Mouse (Mus musculus): Measurements from ENCODE around the gene St5. TPM values are rescaled to one million over a fixed set of nuclear protein-coding genes. Genes with fewer than 3 reads are reported as not detected.

The St5 gene
- polyA plus RNA-seq, 1 experiment from 2014 or later = 45.1 TPM

- Histone ChIP-seq H3K27ac (no peak overlapping the region), H3K27me3 (no peaks in the 10 kb centered on the region), H3K36me3 (no peaks in the 10 kb centered on the region), H3K4me2 (no peak overlapping the region), H3K4me3 (no peak overlapping the region), H3K9ac (no peak overlapping the region), H3K9me3 (no peaks in the 10 kb centered on the region), H3K4me1 (no peaks in the 10 kb centered on the region)
- ATAC-seq (ENCODE audit: insufficient number of reproducible peaks, insufficient read depth, low FRiP score, low TSS enrichment, low read depth) = no peak
- 94% methylated on average over 8 of the region's 8 CpGs for WGBS
Measured at GRCm38 (mm10) chr7:109723114-109723513, 19.7 kb upstream of the St5 start.

- Histone ChIP-seq H3K9ac (no peak overlapping the region), H3K27me3 (no peaks in the 10 kb centered on the region), H3K4me2 (no peak overlapping the region), H3K36me3 (no peaks in the 10 kb centered on the region), H3K4me3 (no peak overlapping the region), H3K27ac (no peak overlapping the region), H3K4me1 (no peaks in the 10 kb centered on the region), H3K9me3 (no peaks in the 10 kb centered on the region)
- no peak for ATAC-seq (ENCODE audit: insufficient number of reproducible peaks, insufficient read depth, low FRiP score, low TSS enrichment, low read depth)
- WGBS = 98% methylated on average over 2 of the region's 2 CpGs
Measured at GRCm38 (mm10) chr7:109722618-109723017, 19.2 kb upstream of the St5 start.

GRCm38 (mm10) chr7:109719286-109719685 is 15.9 kb upstream of the St5 start:
- H3K4me3 ChIP-seq = no peak overlapping the region
- no peaks in the 10 kb centered on the region for H3K36me3 ChIP-seq
- no peak overlapping the region for H3K9ac ChIP-seq
- no peak for ATAC-seq (ENCODE audit: insufficient number of reproducible peaks, insufficient read depth, low FRiP score, low TSS enrichment, low read depth)
- WGBS = 61% methylated on average over 9 of the region's 9 CpGs
- H3K27ac ChIP-seq = no peak overlapping the region
- no peaks in the 10 kb centered on the region for H3K9me3 ChIP-seq
- no peak overlapping the region for H3K4me2 ChIP-seq
- no peaks in the 10 kb centered on the region for H3K4me1 ChIP-seq
- no peaks in the 10 kb centered on the region for H3K27me3 ChIP-seq

GRCm38 (mm10) chr7:109713434-109713982 is 10.1 kb upstream of the St5 start:
- ATAC-seq (ENCODE audit: insufficient number of reproducible peaks, insufficient read depth, low FRiP score, low TSS enrichment, low read depth) = no peak
- Histone ChIP-seq H3K27me3 (no peaks in the 10 kb centered on the region), H3K36me3 (peaks cover 32% of the 10 kb centered on the region), H3K9me3 (no peaks in the 10 kb centered on the region), H3K4me3 (no peak overlapping the region), H3K4me1 (peaks cover 6% of the 10 kb centered on the region), H3K4me2 (no peak overlapping the region), H3K9ac (no peak overlapping the region), H3K27ac (no peak overlapping the region)
- WGBS = 89% methylated on average over 2 of the region's 2 CpGs

- no peak overlapping the region for H3K4me3 ChIP-seq
Measured at GRCm38 (mm10) chr7:109712198-109712597, 8.8 kb upstream of the St5 start.

GRCm38 (mm10) chr7:109710069-109710468 is 6.7 kb upstream of the St5 start:
- peaks cover 32% of the 10 kb centered on the region for H3K36me3 ChIP-seq
- no peak for ATAC-seq (ENCODE audit: insufficient number of reproducible peaks, insufficient read depth, low FRiP score, low TSS enrichment, low read depth)
- H3K9ac ChIP-seq = no peak overlapping the region

More at GRCm38 (mm10) chr7:109712198-109712597, 8.8 kb upstream of the St5 start:
- H3K4me1 ChIP-seq = peaks cover 12% of the 10 kb centered on the region
- ATAC-seq (ENCODE audit: insufficient number of reproducible peaks, insufficient read depth, low FRiP score, low TSS enrichment, low read depth) = no peak
- no peak overlapping the region for H3K9ac ChIP-seq
- H3K27ac ChIP-seq = no peak overlapping the region
- no peaks in the 10 kb centered on the region for H3K27me3 ChIP-seq
- 88% methylated on average over 7 of the region's 7 CpGs for WGBS
- peaks cover 32% of the 10 kb centered on the region for H3K36me3 ChIP-seq
- no peak overlapping the region for H3K4me2 ChIP-seq
- no peaks in the 10 kb centered on the region for H3K9me3 ChIP-seq

GRCm38 (mm10) chr7:109708961-109709382 is 5.6 kb upstream of the St5 start:
- 23% methylated on average over 3 of the region's 3 CpGs for WGBS

More at GRCm38 (mm10) chr7:109710069-109710468, 6.7 kb upstream of the St5 start:
- H3K27me3 ChIP-seq = no peaks in the 10 kb centered on the region
- H3K9me3 ChIP-seq = no peaks in the 10 kb centered on the region
- no peak overlapping the region for H3K4me2 ChIP-seq
- H3K4me3 ChIP-seq = no peak overlapping the region
- 71% methylated on average over 1 of the region's 1 CpGs for WGBS
- H3K4me1 ChIP-seq = peaks cover 18% of the 10 kb centered on the region
- no peak overlapping the region for H3K27ac ChIP-seq

GRCm38 (mm10) chr7:109707023-109707785 is 3.8 kb upstream of the St5 start:
- Histone ChIP-seq H3K27me3 (no peaks in the 10 kb centered on the region), H3K27ac (no peak overlapping the region), H3K4me1 (peaks cover 32% of the 10 kb centered on the region), H3K9ac (no peak overlapping the region), H3K9me3 (no peaks in the 10 kb centered on the region), H3K4me3 (no peak overlapping the region), H3K4me2 (no peak overlapping the region), H3K36me3 (peaks cover 24% of the 10 kb centered on the region)
- WGBS = 49% methylated on average over 4 of the region's 4 CpGs
- no peak for ATAC-seq (ENCODE audit: insufficient number of reproducible peaks, insufficient read depth, low FRiP score, low TSS enrichment, low read depth)

More at GRCm38 (mm10) chr7:109708961-109709382, 5.6 kb upstream of the St5 start:
- Histone ChIP-seq H3K4me1 (peaks cover 26% of the 10 kb centered on the region), H3K4me3 (no peak overlapping the region), H3K9me3 (no peaks in the 10 kb centered on the region), H3K4me2 (no peak overlapping the region), H3K27ac (no peak overlapping the region), H3K36me3 (peaks cover 32% of the 10 kb centered on the region), H3K27me3 (no peaks in the 10 kb centered on the region), H3K9ac (no peak overlapping the region)
- ATAC-seq (ENCODE audit: insufficient number of reproducible peaks, insufficient read depth, low FRiP score, low TSS enrichment, low read depth) = peak; percentile 52; the same call in 1 of the 2 replicates

- no peak overlapping the region for H3K9ac ChIP-seq
- H3K36me3 ChIP-seq = 0 out of 2 replicates have a peak, but pooled peaks cover 4% of the 10 kb centered on the region
- H3K9me3 ChIP-seq = no peaks in the 10 kb centered on the region
- peak overlapping the region; percentile 76 for H3K4me2 ChIP-seq
- peaks cover 32% of the 10 kb centered on the region for H3K4me1 ChIP-seq
- ATAC-seq (ENCODE audit: insufficient number of reproducible peaks, insufficient read depth, low FRiP score, low TSS enrichment, low read depth) = no peak
- H3K27ac ChIP-seq = no peak overlapping the region
- H3K4me3 ChIP-seq = peak overlapping the region; percentile 68
- 65% methylated on average over 3 of the region's 3 CpGs for WGBS
- H3K27me3 ChIP-seq = no peaks in the 10 kb centered on the region
Measured at GRCm38 (mm10) chr7:109704461-109704860, 1.1 kb upstream of the St5 start.

GRCm38 (mm10) chr7:109704016-109704377 is 592 bp upstream of the St5 start:
- no peaks in the 10 kb centered on the region for H3K9me3 ChIP-seq
- 2% methylated on average over 17 of the region's 17 CpGs for WGBS
- peaks cover 30% of the 10 kb centered on the region for H3K4me1 ChIP-seq
- 0 out of 2 replicates have a peak, but pooled peaks cover 2% of the 10 kb centered on the region for H3K36me3 ChIP-seq
- peak overlapping the region; percentile 75 for H3K27ac ChIP-seq
- H3K4me3 ChIP-seq = peak overlapping the region; percentile 68
- no peak; the same call in 1 of the 2 replicates for ATAC-seq (ENCODE audit: insufficient number of reproducible peaks, insufficient read depth, low FRiP score, low TSS enrichment, low read depth)
- peak overlapping the region; percentile 77 for H3K9ac ChIP-seq
- peak overlapping the region; percentile 76 for H3K4me2 ChIP-seq
- H3K27me3 ChIP-seq = no peaks in the 10 kb centered on the region

GRCm38 (mm10) chr7:109702721-109703120 is 684 bp downstream of the St5 start:
- 44% methylated on average over 4 of the region's 4 CpGs for WGBS

GRCm38 (mm10) chr7:109700213-109700612 is 3.2 kb downstream of the St5 start:
- ATAC-seq (ENCODE audit: insufficient number of reproducible peaks, insufficient read depth, low FRiP score, low TSS enrichment, low read depth) = no peak
- Histone ChIP-seq H3K36me3 (no peaks in the 10 kb centered on the region), H3K9me3 (no peaks in the 10 kb centered on the region), H3K27me3 (no peaks in the 10 kb centered on the region), H3K9ac (no peak overlapping the region), H3K4me3 (no peak overlapping the region), H3K27ac (no peak overlapping the region), H3K4me2 (no peak overlapping the region), H3K4me1 (peaks cover 14% of the 10 kb centered on the region)

More at GRCm38 (mm10) chr7:109702721-109703120, 684 bp downstream of the St5 start:
- peak overlapping the region; percentile 77; the same call in 1 of the 2 replicates for H3K9ac ChIP-seq
- no peaks in the 10 kb centered on the region for H3K27me3 ChIP-seq
- H3K9me3 ChIP-seq = no peaks in the 10 kb centered on the region
- H3K27ac ChIP-seq = no peak overlapping the region
- peaks cover 22% of the 10 kb centered on the region for H3K4me1 ChIP-seq
- H3K4me3 ChIP-seq = peak overlapping the region; percentile 68
- H3K36me3 ChIP-seq = no peaks in the 10 kb centered on the region
- ATAC-seq (ENCODE audit: insufficient number of reproducible peaks, insufficient read depth, low FRiP score, low TSS enrichment, low read depth) = no peak
- peak overlapping the region; percentile 76 for H3K4me2 ChIP-seq

Measured in embryonic facial prominence, embryonic 13.5 days (tissue).